Mouse (Mus musculus) C2C12 (cell line): Measurements from ENCODE around the gene Akap5.

Experiments used
- CEBPB ChIP-seq: IDR thresholded peaks from one replicate; pipeline ENCODE4 v1.6.1; 2011; ENCODE audit warnings: low read depth, mild to moderate bottlenecking, control low read depth, moderate library complexity
- CTCF ChIP-seq: IDR thresholded peaks from one replicate; pipeline ENCODE4 v1.5.1; 2011; ENCODE audit not compliant: control insufficient read depth, insufficient read depth, insufficient read length
- MAX ChIP-seq: IDR thresholded peaks from one replicate; pipeline ENCODE4 v1.6.1; 2011; ENCODE audit warnings: mild to moderate bottlenecking, control low read depth
- MYOD1 ChIP-seq: IDR thresholded peaks from one replicate; pipeline ENCODE4 v1.6.1; 2011; ENCODE audit warnings: low read depth; ENCODE audit not compliant: control insufficient read depth, insufficient read length
- MYOG ChIP-seq: IDR thresholded peaks from one replicate; pipeline ENCODE4 v1.6.1; 2011; ENCODE audit not compliant: control insufficient read depth, insufficient read length; ENCODE audit errors: extremely low read depth
- USF1 ChIP-seq: IDR thresholded peaks from one replicate; pipeline ENCODE4 v1.6.1; 2011; ENCODE audit warnings: low read depth, mild to moderate bottlenecking, control low read depth, moderate library complexity

DNA sequence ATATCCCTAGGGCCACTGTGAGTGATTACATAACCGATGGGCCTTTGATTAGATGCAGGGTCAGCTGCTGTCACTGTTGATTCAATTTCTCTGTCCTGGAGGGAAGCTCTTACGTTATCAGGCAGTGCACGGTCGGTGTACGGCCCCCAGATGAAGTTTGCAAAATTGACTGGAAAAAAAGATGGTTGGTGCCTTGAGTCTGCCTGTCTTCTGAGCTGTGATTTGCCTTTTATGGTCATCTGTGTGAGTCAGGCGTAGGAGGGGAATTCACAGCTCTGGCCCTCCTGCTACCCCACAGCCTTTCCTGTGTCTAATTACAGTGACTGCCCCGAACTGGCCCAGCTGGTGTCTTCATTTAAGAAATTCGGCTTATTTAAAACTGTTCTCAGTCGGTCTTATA lies 16.7 kb upstream of the Akap5 start:
- TF ChIP-seq MYOD1 (no peak), USF1 (no peak), CTCF (no peak), MAX (no peak), CEBPB (no peak), MYOG (no peak)
